Mouse (Mus musculus) heart, postnatal 0 days (tissue): ENCODE data around the gene Cntn5.

Experiments used
- CTCF ChIP-seq: IDR thresholded peaks from 2 replicates; pipeline ENCODE4 v1.5.1; 2016; ENCODE audit warnings: antibody characterized with exemption, control low read depth, low read depth
- EP300 ChIP-seq: IDR thresholded peaks from 2 replicates; pipeline ENCODE4 v1.6.1; 2016; ENCODE audit warnings: antibody characterized with exemption, low read depth

DNA sequence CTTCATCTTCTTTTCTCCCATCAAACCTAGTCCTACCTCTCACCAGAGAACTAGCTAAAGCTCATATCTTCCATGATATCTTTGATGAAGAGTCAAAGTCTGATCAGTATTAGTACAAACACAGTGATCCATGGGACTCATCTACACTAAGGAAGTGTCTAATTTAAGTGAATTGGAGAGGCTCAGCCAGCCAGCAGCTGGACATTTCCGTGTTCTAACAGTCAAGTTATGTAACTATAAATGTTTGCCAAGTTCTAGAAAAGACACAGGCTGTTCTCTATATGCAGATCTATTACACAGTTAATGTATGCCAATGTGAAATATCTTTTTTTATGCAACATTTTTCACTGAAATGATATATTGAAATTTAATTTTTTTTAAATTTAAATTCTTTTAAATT lies 959.7 kb downstream of the Cntn5 start:
- TF ChIP-seq CTCF, result no peak
- no peak for TF ChIP-seq EP300
